Mouse (Mus musculus) spleen, postnatal 10 days (tissue): ENCODE results near the gene Rab17.

Experiments used
- DNase-seq, 2 experiments: peaks; one replicate each; pipeline ENCODE4 v3.0.0; 2021 to 2022; ENCODE audit warnings: low spot score in 2 of 2

The Rab17 gene

DNA sequence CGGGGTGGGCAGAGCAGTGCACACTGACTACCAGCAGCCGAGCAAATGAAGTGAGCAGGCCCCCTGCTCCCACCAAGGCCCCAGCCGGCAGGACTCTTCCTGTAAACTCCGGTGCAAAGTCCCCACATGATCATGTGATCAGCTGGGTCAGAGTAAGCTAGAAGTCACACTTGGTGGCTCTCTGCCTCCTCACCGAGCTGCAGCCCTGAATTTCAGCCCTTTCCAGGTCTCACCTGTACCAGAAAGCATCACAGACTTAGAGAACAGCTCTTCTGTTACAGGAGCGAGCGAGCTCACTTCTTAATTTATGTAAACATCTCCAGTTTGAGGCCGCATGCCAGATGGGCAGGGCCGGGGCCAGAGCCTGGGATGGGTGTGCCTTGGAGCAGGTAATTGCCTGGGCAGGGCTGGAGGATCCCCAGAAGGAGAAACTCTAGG is at the start of gene Rab17:
Gene Rab17, minus strand, starts transcription at position 315 of the 438 bp plus-strand sequence.
- no peak for DNase-seq

- DNase-seq, result no peak
These were observed 47.8 kb upstream of the Rab17 start for GRCm38 (mm10) chr1:91017111-91017758.

DNA sequence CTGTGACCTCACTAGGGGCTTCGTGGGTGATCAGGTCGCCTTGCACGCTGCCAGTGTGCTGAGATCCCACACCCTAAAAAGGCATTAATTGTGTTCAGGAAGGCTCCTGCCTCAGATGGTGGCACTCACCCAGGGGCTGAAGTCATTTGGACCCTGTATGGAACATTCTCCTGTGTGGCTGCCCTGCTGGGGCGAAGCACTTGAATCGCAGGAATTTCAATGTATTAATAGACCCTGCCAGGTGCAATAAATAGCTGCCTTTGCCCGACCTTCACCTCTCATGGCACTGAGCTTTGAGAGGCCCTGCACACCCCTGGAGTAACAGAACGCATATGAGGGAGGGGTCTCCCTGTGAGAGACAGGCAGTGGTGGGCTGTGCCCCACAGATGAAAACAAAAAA is 46.1 kb upstream of the Rab17 start:
- no peak for DNase-seq

- DNase-seq, result no peak
These were observed 44.3 kb upstream of the Rab17 start for GRCm38 (mm10) chr1:91013803-91014202.

GRCm38 (mm10) chr1:91011336-91011735 is 41.9 kb upstream of the Rab17 start:
- no peak for DNase-seq

DNA sequence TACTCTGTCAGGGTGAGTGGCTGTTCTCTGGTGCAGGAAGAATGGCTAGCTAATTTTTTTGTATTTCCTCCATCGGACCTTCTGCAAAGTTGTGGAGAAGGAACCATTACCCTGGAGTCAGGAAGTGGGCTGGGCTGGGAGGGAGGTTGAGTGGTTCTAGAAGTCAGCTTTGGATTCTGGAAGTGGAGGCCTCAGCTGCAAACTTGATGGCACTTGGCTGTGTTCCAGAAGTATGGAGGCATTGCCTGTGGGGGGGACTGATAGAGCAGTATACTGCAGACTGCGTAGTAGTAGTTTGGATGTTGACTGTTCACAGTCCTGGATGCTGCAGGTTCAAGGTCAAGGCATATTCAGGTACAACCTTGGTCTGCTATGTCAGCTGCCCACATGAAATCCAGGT is 41.3 kb upstream of the Rab17 start:
- no peak for DNase-seq

DNA sequence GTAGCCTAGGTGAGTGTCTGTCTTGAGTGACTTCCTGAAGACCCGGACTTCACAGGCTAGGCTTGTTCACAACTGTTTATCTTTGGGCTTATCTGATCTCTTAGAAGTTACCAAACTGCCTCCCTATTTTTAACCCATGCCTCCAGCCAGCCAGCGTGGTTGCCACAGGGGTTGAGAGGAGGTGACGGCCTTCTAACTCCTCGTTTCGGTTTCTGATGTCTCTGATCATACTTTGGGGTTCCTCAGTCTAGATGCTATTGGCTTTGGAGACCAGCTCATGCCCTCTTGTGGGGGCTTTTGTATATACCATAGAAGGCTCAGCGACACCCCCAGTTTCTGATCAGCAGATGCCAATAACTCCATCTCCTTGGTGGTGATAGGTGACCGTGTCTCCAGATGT is 40.8 kb upstream of the Rab17 start:
- no peak for DNase-seq

DNA sequence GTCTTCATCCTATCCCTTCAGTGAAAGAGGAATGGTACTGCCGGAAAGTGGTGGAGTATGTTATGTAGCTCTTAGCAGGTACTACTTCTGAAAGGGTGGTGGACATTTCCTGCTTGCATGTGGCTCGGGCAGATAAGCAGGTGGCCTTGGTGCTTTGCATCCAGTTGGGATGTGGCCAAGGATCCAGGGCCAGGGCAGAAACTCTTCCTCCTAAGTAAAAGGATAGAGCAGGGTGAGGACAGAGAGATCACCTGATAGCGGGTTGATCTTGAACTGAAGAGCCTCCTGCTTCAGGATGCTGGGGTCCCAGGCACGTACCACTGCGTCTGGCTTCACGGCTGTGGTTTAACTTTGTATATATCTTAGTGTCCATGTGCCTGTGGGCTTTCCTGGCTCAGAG is 39.8 kb upstream of the Rab17 start:
- no peak for DNase-seq

DNA sequence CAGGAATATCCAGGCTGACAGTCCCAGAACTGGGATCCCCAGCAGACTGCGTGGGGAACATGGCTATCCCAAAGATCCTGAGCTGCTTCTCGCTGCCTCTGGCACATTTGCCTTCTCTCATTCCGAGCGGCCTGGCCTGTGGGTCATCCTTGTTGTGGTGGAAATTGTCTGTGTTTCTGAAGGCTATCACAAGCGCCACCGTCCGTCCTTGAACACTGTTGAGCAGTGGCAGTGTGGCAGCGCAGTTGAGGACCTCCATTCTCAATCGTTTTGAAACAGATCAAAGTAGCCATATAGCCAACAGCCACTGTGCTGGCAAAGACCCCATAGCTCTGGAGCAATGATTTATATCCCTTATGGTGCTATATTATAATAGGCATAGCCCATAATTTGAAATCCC is 39.3 kb upstream of the Rab17 start:
- DNase-seq, result no peak

DNA sequence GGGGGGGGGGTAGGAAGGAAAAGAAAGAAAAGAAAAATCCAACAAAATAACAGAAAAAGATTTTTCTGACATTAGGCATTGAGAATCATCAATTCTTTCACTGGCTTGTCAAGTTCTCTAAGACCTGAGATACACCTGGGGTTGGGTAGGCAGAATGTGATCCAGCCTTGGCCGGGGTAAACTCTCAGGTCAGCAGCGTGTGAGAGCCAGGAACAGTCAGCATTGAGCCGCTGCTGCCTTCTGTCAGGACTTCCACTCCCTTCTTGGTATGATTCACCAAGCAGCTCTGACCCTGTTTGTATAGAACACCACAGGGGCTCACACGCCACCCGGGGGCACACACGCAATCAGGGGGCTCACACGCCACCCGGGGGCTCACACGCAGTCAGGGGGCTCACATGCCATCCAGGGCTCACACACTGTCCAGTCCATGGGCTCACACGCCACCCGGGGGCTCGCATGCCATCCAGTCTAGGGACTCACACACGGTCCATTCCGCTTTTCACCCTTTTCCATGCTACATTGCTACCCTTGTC is 38.8 kb upstream of the Rab17 start:
- DNase-seq, result no peak

- no peak for DNase-seq
These were observed 37.2 kb upstream of the Rab17 start for GRCm38 (mm10) chr1:91006708-91007107.

- no peak for DNase-seq
These were observed 36.6 kb upstream of the Rab17 start for GRCm38 (mm10) chr1:91006037-91006436.

- DNase-seq, result no peak
These were observed 34.2 kb upstream of the Rab17 start for GRCm38 (mm10) chr1:91003522-91004253.

GRCm38 (mm10) chr1:91002641-91003040 is 33.2 kb upstream of the Rab17 start:
- no peak for DNase-seq

GRCm38 (mm10) chr1:91001871-91002539 is 32.5 kb upstream of the Rab17 start:
- DNase-seq, result no peak

GRCm38 (mm10) chr1:91001101-91001500 is 31.6 kb upstream of the Rab17 start:
- DNase-seq, result no peak

GRCm38 (mm10) chr1:90999911-91000601 is 30.6 kb upstream of the Rab17 start:
- no peak for DNase-seq

- DNase-seq, result peak in 1 of 2 experiments; percentile 25
These were observed 29.6 kb upstream of the Rab17 start for GRCm38 (mm10) chr1:90998891-90999611.

DNA sequence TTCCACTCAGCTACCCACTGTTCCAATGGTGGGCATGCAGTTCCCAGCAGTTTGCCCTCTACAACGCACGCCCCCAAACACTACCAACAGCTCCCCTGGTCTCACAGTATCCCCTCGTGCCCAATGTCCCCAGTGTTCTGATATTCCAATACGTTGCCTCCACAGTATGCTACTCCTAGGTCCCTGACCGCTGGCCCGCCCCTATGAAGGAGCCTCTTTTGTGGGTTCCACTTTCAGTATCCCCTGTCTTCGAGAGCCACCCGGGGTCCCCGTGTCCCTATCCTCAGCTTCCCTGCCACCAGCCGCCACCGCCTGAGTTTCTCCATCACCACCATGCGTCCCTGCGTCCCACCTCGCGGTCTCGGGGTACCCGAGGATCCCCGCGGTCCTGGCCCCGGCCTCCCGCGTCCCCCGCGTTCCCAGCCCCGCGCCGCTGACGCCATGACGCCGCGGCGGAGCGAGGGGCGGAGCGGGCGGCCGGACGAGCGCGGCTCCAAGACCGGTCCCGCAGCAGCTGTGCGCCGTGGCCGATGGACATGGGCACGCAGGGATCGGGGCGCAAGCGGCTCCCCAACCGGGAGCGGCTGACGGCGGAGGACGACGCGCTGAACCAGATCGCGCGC is 28.9 kb upstream of the Rab17 start, which contains the start of gene Lrrfip1:
Gene Lrrfip1, plus strand, starts transcription at position 470 of the 623 bp plus-strand sequence.
- peak; percentile 26 to 28 for DNase-seq

DNA sequence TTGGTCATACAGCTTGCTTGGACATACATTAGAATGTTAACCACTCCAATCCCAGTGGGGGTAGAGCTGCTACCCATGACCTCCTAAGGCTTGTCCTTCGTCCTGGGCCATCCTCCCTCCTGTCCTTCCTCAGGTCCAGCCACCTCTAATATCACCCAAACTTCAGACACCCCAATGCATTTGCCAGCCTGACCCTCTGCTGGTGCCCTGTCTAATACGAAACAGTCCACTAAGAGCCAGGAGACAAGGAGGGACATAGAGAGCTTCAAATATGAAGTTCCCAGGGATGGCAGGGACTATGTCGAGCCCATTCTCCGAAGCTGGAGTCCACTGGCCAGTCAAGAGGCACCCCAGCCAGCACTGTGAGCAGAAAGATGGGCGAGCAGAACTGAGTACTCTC is 28.2 kb upstream of the Rab17 start:
- no peak for DNase-seq

DNA sequence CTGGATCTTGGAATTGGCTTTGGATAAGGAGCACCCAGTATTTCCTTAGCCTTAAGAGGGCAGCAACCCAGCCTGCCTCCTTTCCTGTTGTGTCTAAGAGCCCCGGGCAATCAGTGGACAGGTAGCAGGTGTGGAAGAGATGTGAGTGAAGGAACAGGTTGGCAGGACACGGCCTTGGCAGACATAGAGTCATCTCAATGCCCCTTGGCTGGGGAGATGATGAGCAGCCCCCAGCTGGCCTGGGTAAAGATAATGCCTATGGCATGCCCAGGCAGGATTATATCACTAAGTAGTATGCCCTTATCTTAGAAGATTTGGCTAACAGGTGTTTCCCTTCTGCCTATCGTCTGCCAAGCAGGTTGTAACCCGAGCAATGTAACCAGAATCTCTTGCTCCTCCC is 27.7 kb upstream of the Rab17 start:
- DNase-seq, result no peak
